Mouse (Mus musculus): ENCODE results near the gene Krt24. TPM values are rescaled to one million over a fixed set of nuclear protein-coding genes. Genes with fewer than 3 reads are reported as not detected.
"Not testable (repeated sequence)": the region's sequence is repeated elsewhere in the genome, so short reads cannot be mapped to it uniquely, and the experiment has no call there.

The Krt24 gene
- polyA plus RNA-seq, 1 experiment from 2014 or later, result not detected

GRCm38 (mm10) chr11:99250666-99251065, 34.4 kb downstream of the Krt24 start:
- no peak for ATAC-seq (replicated peaks)
- Histone ChIP-seq H3K27ac (no peak overlapping the region), H3K4me1 (no peaks in the 10 kb centered on the region), H3K4me2 (no peak overlapping the region), H3K36me3 (replicated peaks) (no peaks in the 10 kb centered on the region), H3K27me3 (replicated peaks) (no peaks in the 10 kb centered on the region), H3K9me3 (no peaks in the 10 kb centered on the region), H3K4me3 (no peak overlapping the region), H3K9ac (no peak overlapping the region)
- 84% methylated on average over 3 of the region's 3 CpGs for WGBS

DNA sequence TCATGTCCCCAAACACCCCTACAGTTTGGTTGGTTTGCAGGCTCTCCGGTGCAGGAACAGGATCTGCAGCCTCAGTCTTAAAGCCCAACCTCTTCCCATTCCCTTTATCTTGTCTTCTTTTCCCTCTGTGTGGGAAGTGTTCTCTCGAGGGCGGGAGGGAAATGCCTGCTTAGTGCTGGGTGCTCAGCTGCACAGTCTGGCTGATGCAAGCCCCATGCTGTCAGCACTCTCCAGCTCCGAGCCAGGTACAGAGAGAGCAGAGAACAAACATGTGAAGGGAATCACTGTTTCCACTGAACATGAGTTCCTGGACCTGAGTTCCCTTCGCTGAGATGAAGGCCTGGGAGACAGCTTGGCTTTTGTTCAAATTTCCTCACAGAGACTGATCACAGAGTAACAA, 34.8 kb downstream of the Krt24 start:
- no peak overlapping the region for H3K4me2 ChIP-seq
- no peak overlapping the region for H3K9ac ChIP-seq
- no peaks in the 10 kb centered on the region for H3K36me3 ChIP-seq (replicated peaks)
- H3K27ac ChIP-seq, result no peak overlapping the region
- WGBS, result 54% methylated on average over 5 of the region's 5 CpGs
- no peak for ATAC-seq (replicated peaks)
- no peaks in the 10 kb centered on the region for H3K27me3 ChIP-seq (replicated peaks)
- no peaks in the 10 kb centered on the region for H3K9me3 ChIP-seq
- no peak overlapping the region for H3K4me3 ChIP-seq
- H3K4me1 ChIP-seq, result no peaks in the 10 kb centered on the region

GRCm38 (mm10) chr11:99249115-99249514, 35.9 kb downstream of the Krt24 start:
- Histone ChIP-seq H3K4me1 (peaks cover 2% of the 10 kb centered on the region), H3K27me3 (replicated peaks) (no peaks in the 10 kb centered on the region), H3K4me2 (no peak overlapping the region), H3K4me3 (no peak overlapping the region), H3K27ac (no peak overlapping the region), H3K36me3 (replicated peaks) (no peaks in the 10 kb centered on the region), H3K9me3 (no peaks in the 10 kb centered on the region), H3K9ac (no peak overlapping the region)
- 59% methylated on average over 4 of the region's 4 CpGs for WGBS
- ATAC-seq (replicated peaks), result no peak

GRCm38 (mm10) chr11:99247916-99248315, 37.1 kb downstream of the Krt24 start:
- no peak overlapping the region for H3K4me2 ChIP-seq
- no peaks in the 10 kb centered on the region for H3K36me3 ChIP-seq (replicated peaks)
- 97% methylated on average over 4 of the region's 4 CpGs for WGBS
- ATAC-seq (replicated peaks), result no peak
- H3K9me3 ChIP-seq, result no peaks in the 10 kb centered on the region
- H3K27me3 ChIP-seq (replicated peaks), result no peaks in the 10 kb centered on the region
- no peak overlapping the region for H3K27ac ChIP-seq
- H3K9ac ChIP-seq, result no peak overlapping the region
- no peak overlapping the region for H3K4me3 ChIP-seq
- H3K4me1 ChIP-seq, result peaks cover 5% of the 10 kb centered on the region

- not testable (repeated sequence) for H3K9me3 ChIP-seq; H3K9ac ChIP-seq; H3K4me3 ChIP-seq; ATAC-seq (replicated peaks); H3K4me1 ChIP-seq; H3K27ac ChIP-seq; H3K27me3 ChIP-seq (replicated peaks); H3K36me3 ChIP-seq (replicated peaks); H3K4me2 ChIP-seq
- 41% methylated on average over 3 of the region's 3 CpGs for whole genome bisulfite sequencing
Observed at GRCm38 (mm10) chr11:99244519-99244918, 40.5 kb downstream of the Krt24 start.

- Histone ChIP-seq H3K4me1 (peaks cover 5% of the 10 kb centered on the region), H3K4me2 (peak within 1 kb of the TSS; percentile 51), H3K36me3 (replicated peaks) (no peaks in the 10 kb centered on the region), H3K9me3 (no peaks in the 10 kb centered on the region), H3K9ac (peak within 1 kb of the TSS; percentile 44), H3K27me3 (replicated peaks) (no peaks in the 10 kb centered on the region), H3K27ac (peak within 1 kb of the TSS; percentile 78), H3K4me3 (peak within 1 kb of the TSS; percentile 44)
- WGBS, result 6% methylated on average over 17 of the region's 17 CpGs
- ATAC-seq (replicated peaks), result peak; percentile 58
Observed at GRCm38 (mm10) chr11:99243820-99244374, 41.2 kb downstream of the Krt24 start, which contains the start of gene Krt222. Gene Krt222 (minus strand): TSS chr11:99244085.

DNA sequence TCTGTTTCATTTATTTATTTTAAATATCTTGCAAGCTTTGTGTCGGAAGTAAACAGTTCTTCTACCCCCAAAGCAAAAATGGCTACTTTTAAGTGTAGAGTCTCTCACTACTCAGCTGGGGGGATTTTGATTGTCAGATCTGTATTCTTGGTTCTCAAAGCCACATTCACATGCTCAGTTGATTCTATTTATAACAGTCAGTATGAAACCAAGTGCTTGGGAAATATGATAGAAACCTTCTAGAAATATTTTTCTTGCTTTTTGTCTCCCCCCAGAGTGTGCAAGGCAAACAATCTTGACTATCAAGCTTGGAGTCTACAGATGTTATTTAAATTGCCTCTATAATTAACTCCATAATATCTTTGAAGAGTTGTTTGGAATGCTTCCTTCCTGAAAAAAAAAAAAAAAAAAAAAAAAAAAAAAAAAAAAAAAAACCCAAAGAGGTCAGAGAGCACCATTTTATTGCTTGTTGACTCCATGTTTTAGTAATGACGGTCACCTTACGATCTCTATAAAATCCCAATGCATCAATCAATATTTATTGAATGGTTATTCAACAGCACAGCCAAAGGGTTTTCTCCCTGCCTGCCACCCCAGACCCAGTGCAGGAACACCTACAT, 41.8 kb downstream of the Krt24 start:
- H3K9ac ChIP-seq, result peak overlapping the region; percentile 44
- peaks cover 5% of the 10 kb centered on the region for H3K4me1 ChIP-seq
- H3K4me3 ChIP-seq, result peak overlapping the region; percentile 44
- H3K27ac ChIP-seq, result peak overlapping the region; percentile 78
- no peaks in the 10 kb centered on the region for H3K9me3 ChIP-seq
- ATAC-seq (replicated peaks), result no peak
- H3K27me3 ChIP-seq (replicated peaks), result no peaks in the 10 kb centered on the region
- peak overlapping the region; percentile 51 for H3K4me2 ChIP-seq
- 55% methylated on average over 3 of the region's 3 CpGs for WGBS
- no peaks in the 10 kb centered on the region for H3K36me3 ChIP-seq (replicated peaks)

DNA sequence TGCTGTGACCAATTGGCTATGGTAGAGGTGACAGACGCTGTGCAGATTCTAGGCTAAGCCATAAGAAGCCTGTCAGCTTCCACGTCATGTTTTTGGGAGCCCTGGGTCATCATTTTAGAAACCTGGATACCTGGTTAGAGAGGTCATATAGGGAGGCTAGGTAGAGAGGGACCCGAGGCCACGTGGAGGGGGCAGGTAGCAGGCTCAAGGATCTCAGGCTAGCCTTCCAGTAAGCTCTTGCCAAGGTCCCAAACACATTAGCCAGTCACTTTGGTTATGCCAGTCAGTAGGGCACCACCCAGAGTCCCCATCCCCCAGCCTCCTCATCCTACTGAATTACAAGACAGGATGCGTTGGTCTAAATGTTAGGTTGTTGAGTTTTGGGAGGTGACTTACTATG, 43.0 kb downstream of the Krt24 start:
- H3K36me3 ChIP-seq (replicated peaks), result no peaks in the 10 kb centered on the region
- WGBS, result 71% methylated on average over 5 of the region's 5 CpGs
- H3K4me1 ChIP-seq, result peaks cover 5% of the 10 kb centered on the region
- no peak for ATAC-seq (replicated peaks)
- no peak overlapping the region for H3K27ac ChIP-seq
- no peaks in the 10 kb centered on the region for H3K27me3 ChIP-seq (replicated peaks)
- no peak overlapping the region for H3K9ac ChIP-seq
- H3K4me2 ChIP-seq, result no peak overlapping the region
- no peaks in the 10 kb centered on the region for H3K9me3 ChIP-seq
- no peak overlapping the region for H3K4me3 ChIP-seq

- no peak for ATAC-seq (replicated peaks)
- no peak overlapping the region for H3K4me2 ChIP-seq
- H3K27ac ChIP-seq, result no peak overlapping the region
- no peaks in the 10 kb centered on the region for H3K4me1 ChIP-seq
- 66% methylated on average over 14 of the region's 14 CpGs for WGBS
- H3K9me3 ChIP-seq, result no peaks in the 10 kb centered on the region
- no peaks in the 10 kb centered on the region for H3K36me3 ChIP-seq (replicated peaks)
- no peak overlapping the region for H3K9ac ChIP-seq
- H3K4me3 ChIP-seq, result no peak overlapping the region
- no peaks in the 10 kb centered on the region for H3K27me3 ChIP-seq (replicated peaks)
Observed at GRCm38 (mm10) chr11:99238468-99238867, 46.6 kb downstream of the Krt24 start.

GRCm38 (mm10) chr11:99231049-99231816, 53.8 kb downstream of the Krt24 start:
- Histone ChIP-seq H3K36me3 (replicated peaks) (no peaks in the 10 kb centered on the region; the same call in 1 of the 2 replicates), H3K27ac (peak overlapping the region; percentile 97), H3K27me3 (replicated peaks) (no peaks in the 10 kb centered on the region), H3K4me1 (peaks cover 33% of the 10 kb centered on the region), H3K4me2 (peak overlapping the region; percentile 78), H3K9me3 (no peaks in the 10 kb centered on the region), H3K4me3 (peak overlapping the region; percentile 98), H3K9ac (peak overlapping the region; percentile 99)
- ATAC-seq (replicated peaks), result peak; percentile 48
- WGBS, result 24% methylated on average over 15 of the region's 15 CpGs

DNA sequence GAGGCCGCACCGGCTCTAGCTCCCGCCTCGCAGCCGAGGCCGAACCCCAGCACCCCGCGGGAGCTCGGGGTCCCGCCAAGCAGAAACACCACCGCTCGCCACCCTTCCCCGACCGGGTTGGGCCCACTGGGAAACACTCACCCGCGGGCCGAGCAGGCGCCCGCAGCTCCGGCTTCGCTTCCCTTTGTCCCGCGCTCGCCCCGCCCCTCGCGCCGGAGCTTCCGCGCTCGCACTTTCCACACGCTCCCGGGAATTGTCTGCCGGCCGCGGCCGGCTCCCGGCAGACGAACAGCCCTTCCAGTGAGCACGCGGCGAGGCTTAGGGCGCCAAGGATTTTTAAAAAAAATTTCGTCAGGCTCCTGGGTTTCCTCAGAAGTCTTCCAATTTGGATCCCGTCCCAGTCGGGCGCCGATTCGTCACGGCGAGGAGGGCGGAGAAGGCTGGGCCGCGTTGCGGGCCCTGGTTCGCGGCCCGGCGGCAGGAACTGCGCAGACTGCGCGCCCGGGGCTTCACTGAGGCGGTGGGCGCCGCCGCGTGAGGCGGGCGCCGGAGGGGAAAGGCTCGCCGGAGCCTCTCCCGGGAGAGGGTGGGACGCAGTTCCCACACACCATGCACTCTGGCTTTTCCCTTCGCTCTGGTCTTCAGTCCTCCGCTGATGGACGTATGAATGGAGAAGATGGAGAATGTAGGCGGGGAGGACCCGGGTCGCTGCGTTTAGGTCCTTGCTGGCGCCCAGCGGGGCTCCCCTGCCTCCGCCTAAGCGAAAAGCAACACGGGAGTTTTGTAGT, 54.6 kb downstream of the Krt24 start, which contains the start of gene Smarce1:
TSS of gene Smarce1 (minus strand) at position 757 of the 788 bp plus-strand sequence.
- WGBS, result under 1% methylated on average over 81 of the region's 87 CpGs

More for the DNA sequence above, 54.6 kb downstream of the Krt24 start, which contains the start of gene Smarce1:
- peak within 1 kb of the TSS; percentile 78 for H3K4me2 ChIP-seq
- peak within 1 kb of the TSS; percentile 99 for H3K9ac ChIP-seq
- peak within 1 kb of the TSS; percentile 97 for H3K27ac ChIP-seq
- no peaks in the 10 kb centered on the region for H3K27me3 ChIP-seq (replicated peaks)
- H3K4me3 ChIP-seq, result peak within 1 kb of the TSS; percentile 98
- H3K9me3 ChIP-seq, result no peaks in the 10 kb centered on the region
- peak; percentile 94 for ATAC-seq (replicated peaks)
- no peaks in the 10 kb centered on the region; the same call in 1 of the 2 replicates for H3K36me3 ChIP-seq (replicated peaks)
- H3K4me1 ChIP-seq, result peaks cover 38% of the 10 kb centered on the region
